Mouse (Mus musculus) lung, embryonic 16.5 days (tissue): ENCODE results near the gene Atf6b. TPM values are rescaled to one million over a fixed set of nuclear protein-coding genes. Genes with fewer than 3 reads are reported as not detected.

ENCODE experiments used
- ATAC-seq: fragments of 200-750 bp; cut with Nextera tagmentation; 2 replicates; pipeline ENCODE4 v1.8.0; 2017; ENCODE audit warnings: low read depth, mild to moderate bottlenecking, moderate library complexity
- H3K27ac ChIP-seq: fragments of 300-500 bp; sonication (generic); 2 replicates; pipeline ENCODE4 v1.5.1; 2014; ENCODE audit warnings: mild to moderate bottlenecking, control low read depth, low read length
- H3K27me3 ChIP-seq: fragments of 300-500 bp; sonication (generic); 2 replicates; pipeline ENCODE4 v1.6.1; 2014; ENCODE audit warnings: low read depth, low read length, mixed read lengths; ENCODE audit not compliant: control insufficient read depth, insufficient read depth
- H3K36me3 ChIP-seq: fragments of 300-500 bp; sonication (generic); 2 replicates; pipeline ENCODE4 v1.6.1; 2014; ENCODE audit warnings: low read length; ENCODE audit not compliant: control insufficient read depth, insufficient read depth
- H3K4me1 ChIP-seq: fragments of 300-500 bp; sonication (generic); replicated peaks from 2 replicates; pipeline ENCODE4 v1.6.1; 2014; ENCODE audit warnings: low read length, mixed read lengths; ENCODE audit not compliant: control insufficient read depth, insufficient read depth
- H3K4me2 ChIP-seq: fragments of 300-500 bp; sonication (generic); 2 replicates; pipeline ENCODE4 v1.6.1; 2014; ENCODE audit warnings: low read depth, low read length, control low read depth
- H3K4me3 ChIP-seq: fragments of 300-500 bp; sonication (generic); 2 replicates; pipeline ENCODE4 v1.5.1; 2014; ENCODE audit warnings: mild to moderate bottlenecking, low read length, control low read depth
- H3K9ac ChIP-seq: fragments of 300-500 bp; sonication (generic); 2 replicates; pipeline ENCODE4 v1.6.1; 2014; ENCODE audit warnings: low read length, control low read depth
- H3K9me3 ChIP-seq: fragments of 300-500 bp; sonication (generic); 2 replicates; pipeline ENCODE4 v1.6.1; 2016; ENCODE audit warnings: low read length; ENCODE audit not compliant: control insufficient read depth
- WGBS: fragments of 180-500 bp; shearing (Covaris S2); extraction: QIAGEN DNeasy Blood & Tissue Kit; methylation state at CpG from one replicate; pipeline ENCODE4 v1.1.7; 2014; 5-methylcytosine and 5-hydroxymethylcytosine counted together
- polyA plus RNA-seq: library from polyadenylated mRNA; unstranded; fragments of >200 nt; fragmentation: Nextera tagmentation; extraction: Ambion mirVana; gene quantifications from 2 replicates; pipeline ENCODE4 v1.2.1, GENCODE M21; 2015

The Atf6b gene
- polyA plus RNA-seq, 1 experiment from 2014 or later = 80.0 TPM

- H3K9me3 ChIP-seq = no peaks in the 10 kb centered on the region
- no peaks in the 10 kb centered on the region for H3K27me3 ChIP-seq
- no peak overlapping the region for H3K9ac ChIP-seq
- H3K4me3 ChIP-seq = no peak overlapping the region
- 0 out of 2 replicates have a peak, but pooled peaks have one; percentile 21 for ATAC-seq
- 15% methylated on average over 4 of the region's 4 CpGs for WGBS
- peaks cover 15% of the 10 kb centered on the region for H3K4me1 ChIP-seq
- H3K4me2 ChIP-seq = no peak overlapping the region
- no peaks in the 10 kb centered on the region for H3K36me3 ChIP-seq
- no peak overlapping the region for H3K27ac ChIP-seq
Measured at GRCm38 (mm10) chr17:34690458-34690857, 43.5 kb downstream of the Atf6b start.

- H3K9ac ChIP-seq = no peak overlapping the region
- peaks cover 14% of the 10 kb centered on the region for H3K4me1 ChIP-seq
- ATAC-seq = peak; percentile 23; the same call in 1 of the 2 replicates
- no peaks in the 10 kb centered on the region for H3K27me3 ChIP-seq
- H3K4me2 ChIP-seq = no peak overlapping the region
- 68% methylated on average over 7 of the region's 7 CpGs for WGBS
- no peaks in the 10 kb centered on the region for H3K36me3 ChIP-seq
- no peak overlapping the region for H3K4me3 ChIP-seq
- H3K9me3 ChIP-seq = no peaks in the 10 kb centered on the region
- H3K27ac ChIP-seq = peak overlapping the region; percentile 21
Measured at GRCm38 (mm10) chr17:34692906-34693305, 46.0 kb downstream of the Atf6b start.

- no peak overlapping the region for H3K4me2 ChIP-seq
- no peaks in the 10 kb centered on the region for H3K9me3 ChIP-seq
- no peak overlapping the region for H3K4me3 ChIP-seq
- H3K27me3 ChIP-seq = no peaks in the 10 kb centered on the region
- H3K9ac ChIP-seq = no peak overlapping the region
- ATAC-seq = peak; percentile 75
- 27% methylated on average over 14 of the region's 14 CpGs for WGBS
- no peaks in the 10 kb centered on the region for H3K4me1 ChIP-seq
- no peaks in the 10 kb centered on the region for H3K36me3 ChIP-seq
- no peak overlapping the region for H3K27ac ChIP-seq
Measured at GRCm38 (mm10) chr17:34699575-34700408, 52.8 kb downstream of the Atf6b start.

GRCm38 (mm10) chr17:34700671-34701071 lies 53.7 kb downstream of the Atf6b start:
- no peaks in the 10 kb centered on the region for H3K4me1 ChIP-seq
- H3K27ac ChIP-seq = no peak overlapping the region
- 28% methylated on average over 2 of the region's 2 CpGs for WGBS
- H3K4me2 ChIP-seq = no peak overlapping the region
- no peaks in the 10 kb centered on the region for H3K9me3 ChIP-seq
- no peak overlapping the region for H3K9ac ChIP-seq
- no peak overlapping the region for H3K4me3 ChIP-seq
- no peak for ATAC-seq
- H3K36me3 ChIP-seq = no peaks in the 10 kb centered on the region
- H3K27me3 ChIP-seq = no peaks in the 10 kb centered on the region

Other genes with a start within 250 kb of the Atf6b start
- 0.44 TPM in 1 of 2 replicates, not detected in the other for gene BC051142, start 248.3 kb upstream of the Atf6b start, polyA plus RNA-seq
- gene Btnl4, start 169.8 kb upstream of the Atf6b start, polyA plus RNA-seq = not detected in 2 replicates
- gene Btnl6, start 129.8 kb upstream of the Atf6b start, polyA plus RNA-seq = not detected in 2 replicates
- 9.2 and 10.2 TPM in 2 replicates for gene Notch4, start 82.9 kb upstream of the Atf6b start, polyA plus RNA-seq
- gene Gpsm3, start 57.3 kb upstream of the Atf6b start, polyA plus RNA-seq = 15.4 and 18.3 TPM in 2 replicates
- gene Pbx2, start 55.9 kb upstream of the Atf6b start, polyA plus RNA-seq = 8.5 and 11.4 TPM in 2 replicates
- 379 and 478 TPM in 2 replicates for gene Ager, start 49.3 kb upstream of the Atf6b start, polyA plus RNA-seq
- 128 and 129 TPM in 2 replicates for gene Rnf5, start 43.5 kb upstream of the Atf6b start, polyA plus RNA-seq
- 52.1 and 56.0 TPM in 2 replicates for gene Agpat1, start 42.9 kb upstream of the Atf6b start, polyA plus RNA-seq
- 3.8 and 4.7 TPM in 2 replicates for gene Egfl8, start 31.2 kb upstream of the Atf6b start, polyA plus RNA-seq
- 21.0 and 23.9 TPM in 2 replicates for gene Ppt2, start 18.6 kb upstream of the Atf6b start, polyA plus RNA-seq
- gene Prrt1, start 17.6 kb upstream of the Atf6b start, polyA plus RNA-seq = 0.13 and 0.53 TPM in 2 replicates
- gene Fkbpl, start 2.4 kb upstream of the Atf6b start, polyA plus RNA-seq = 15.2 and 17.5 TPM in 2 replicates
- 0.62 and 1.1 TPM in 2 replicates for gene Tnxb, start 23.4 kb downstream of the Atf6b start, polyA plus RNA-seq
- 0.14 and 0.70 TPM in 2 replicates for gene C4b, start 96.7 kb downstream of the Atf6b start, polyA plus RNA-seq
- gene Cyp21a1, start 157.4 kb downstream of the Atf6b start, polyA plus RNA-seq = not detected in 2 replicates
- gene Stk19, start 189.8 kb downstream of the Atf6b start, polyA plus RNA-seq = 30.7 and 31.2 TPM in 2 replicates
- gene Dxo, start 189.9 kb downstream of the Atf6b start, polyA plus RNA-seq = 61.4 and 65.0 TPM in 2 replicates
- 47.8 and 49.9 TPM in 2 replicates for gene Skiv2l, start 203.1 kb downstream of the Atf6b start, polyA plus RNA-seq
- gene Nelfe, start 203.2 kb downstream of the Atf6b start, polyA plus RNA-seq = 94.4 and 96.0 TPM in 2 replicates
- 1.8 and 7.3 TPM in 2 replicates for gene Cfb, start 215.4 kb downstream of the Atf6b start, polyA plus RNA-seq
- gene Zbtb12, start 232.3 kb downstream of the Atf6b start, polyA plus RNA-seq = 2.3 and 2.5 TPM in 2 replicates
- gene Gm20547, start 234.9 kb downstream of the Atf6b start, polyA plus RNA-seq = not detected in 2 replicates